Mouse (Mus musculus) lung, embryonic 16.5 days (tissue): ENCODE results near the gene Zmynd19. TPM values are rescaled to one million over a fixed set of nuclear protein-coding genes. Genes with fewer than 3 reads are reported as not detected.
"Not testable (repeated sequence)": the region's sequence is repeated elsewhere in the genome, so short reads cannot be mapped to it uniquely, and the experiment has no call there.

Source experiments
- ATAC-seq: fragments of 200-750 bp; cut with Nextera tagmentation; 2 replicates; pipeline ENCODE4 v1.8.0; 2017; ENCODE audit warnings: low read depth, mild to moderate bottlenecking, moderate library complexity
- H3K27ac ChIP-seq: fragments of 300-500 bp; sonication (generic); 2 replicates; pipeline ENCODE4 v1.5.1; 2014; ENCODE audit warnings: mild to moderate bottlenecking, control low read depth, low read length
- H3K27me3 ChIP-seq: fragments of 300-500 bp; sonication (generic); 2 replicates; pipeline ENCODE4 v1.6.1; 2014; ENCODE audit warnings: low read depth, low read length, mixed read lengths; ENCODE audit not compliant: control insufficient read depth, insufficient read depth
- H3K36me3 ChIP-seq: fragments of 300-500 bp; sonication (generic); 2 replicates; pipeline ENCODE4 v1.6.1; 2014; ENCODE audit warnings: low read length; ENCODE audit not compliant: control insufficient read depth, insufficient read depth
- H3K4me1 ChIP-seq: fragments of 300-500 bp; sonication (generic); replicated peaks from 2 replicates; pipeline ENCODE4 v1.6.1; 2014; ENCODE audit warnings: low read length, mixed read lengths; ENCODE audit not compliant: control insufficient read depth, insufficient read depth
- H3K4me2 ChIP-seq: fragments of 300-500 bp; sonication (generic); 2 replicates; pipeline ENCODE4 v1.6.1; 2014; ENCODE audit warnings: low read depth, low read length, control low read depth
- H3K4me3 ChIP-seq: fragments of 300-500 bp; sonication (generic); 2 replicates; pipeline ENCODE4 v1.5.1; 2014; ENCODE audit warnings: mild to moderate bottlenecking, low read length, control low read depth
- H3K9ac ChIP-seq: fragments of 300-500 bp; sonication (generic); 2 replicates; pipeline ENCODE4 v1.6.1; 2014; ENCODE audit warnings: low read length, control low read depth
- H3K9me3 ChIP-seq: fragments of 300-500 bp; sonication (generic); 2 replicates; pipeline ENCODE4 v1.6.1; 2016; ENCODE audit warnings: low read length; ENCODE audit not compliant: control insufficient read depth
- WGBS: fragments of 180-500 bp; shearing (Covaris S2); extraction: QIAGEN DNeasy Blood & Tissue Kit; methylation state at CpG from one replicate; pipeline ENCODE4 v1.1.7; 2014; 5-methylcytosine and 5-hydroxymethylcytosine counted together
- polyA plus RNA-seq: library from polyadenylated mRNA; unstranded; fragments of >200 nt; fragmentation: Nextera tagmentation; extraction: Ambion mirVana; gene quantifications from 2 replicates; pipeline ENCODE4 v1.2.1, GENCODE M21; 2015

Gene Zmynd19
- polyA plus RNA-seq, 1 experiment from 2014 or later, result 4.2 TPM

DNA sequence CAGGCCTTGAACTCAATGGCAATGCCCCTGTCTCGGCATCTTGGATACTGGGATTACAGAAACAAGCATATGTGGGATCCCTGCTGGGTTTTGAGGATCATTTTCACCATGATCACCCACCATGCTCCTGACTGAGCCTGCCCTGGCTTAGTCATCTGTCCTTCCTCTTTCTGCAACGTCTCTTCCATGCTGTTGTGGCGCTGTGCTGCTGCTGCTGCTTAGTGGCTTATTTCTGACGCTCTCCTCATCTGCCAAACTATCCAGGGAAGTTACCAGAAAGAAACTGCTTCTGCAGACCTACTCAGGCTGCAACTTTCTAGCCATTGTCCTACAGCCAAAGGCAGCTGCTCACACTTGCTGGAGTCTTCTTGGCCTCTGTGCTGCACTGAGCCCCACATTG, 20.8 kb downstream of the Zmynd19 start:
- Histone ChIP-seq H3K27me3 (no peaks in the 10 kb centered on the region), H3K9me3 (no peaks in the 10 kb centered on the region), H3K4me2 (no peak overlapping the region), H3K9ac (no peak overlapping the region), H3K4me1 (peaks cover 9% of the 10 kb centered on the region), H3K36me3 (peaks cover 33% of the 10 kb centered on the region), H3K4me3 (no peak overlapping the region), H3K27ac (no peak overlapping the region)
- ATAC-seq, result no peak
- 82% methylated on average over 4 of the region's 4 CpGs for WGBS

DNA sequence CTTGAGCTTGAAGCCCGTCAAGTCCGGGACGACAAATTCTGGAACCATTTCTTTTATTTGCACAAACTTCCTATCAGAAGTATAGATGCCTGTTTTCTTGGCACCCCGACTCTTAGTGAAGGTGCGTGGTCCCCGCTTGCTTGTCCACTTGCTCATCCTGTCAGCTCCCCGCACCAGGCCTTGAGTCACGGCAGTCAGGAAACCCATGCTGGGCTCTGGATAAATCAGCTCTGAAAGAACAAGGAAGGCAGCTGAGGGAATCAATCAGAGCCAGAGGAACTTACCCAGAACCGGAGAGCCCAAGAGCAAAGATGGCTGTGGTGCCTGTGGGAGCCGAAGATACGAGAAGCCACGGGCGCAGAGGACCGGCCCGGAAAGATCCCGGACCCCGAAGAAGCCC, 24.9 kb downstream of the Zmynd19 start:
- H3K9me3 ChIP-seq, ATAC-seq, H3K27me3 ChIP-seq: not testable (repeated sequence)
- Histone ChIP-seq H3K27ac (peak overlapping the region; percentile 78), H3K4me1 (peaks cover 12% of the 10 kb centered on the region), H3K4me3 (peak overlapping the region; percentile 75), H3K4me2 (peak overlapping the region; percentile 60), H3K36me3 (peaks cover 15% of the 10 kb centered on the region), H3K9ac (peak overlapping the region; percentile 72)
- WGBS, result under 1% methylated on average over 17 of the region's 17 CpGs

DNA sequence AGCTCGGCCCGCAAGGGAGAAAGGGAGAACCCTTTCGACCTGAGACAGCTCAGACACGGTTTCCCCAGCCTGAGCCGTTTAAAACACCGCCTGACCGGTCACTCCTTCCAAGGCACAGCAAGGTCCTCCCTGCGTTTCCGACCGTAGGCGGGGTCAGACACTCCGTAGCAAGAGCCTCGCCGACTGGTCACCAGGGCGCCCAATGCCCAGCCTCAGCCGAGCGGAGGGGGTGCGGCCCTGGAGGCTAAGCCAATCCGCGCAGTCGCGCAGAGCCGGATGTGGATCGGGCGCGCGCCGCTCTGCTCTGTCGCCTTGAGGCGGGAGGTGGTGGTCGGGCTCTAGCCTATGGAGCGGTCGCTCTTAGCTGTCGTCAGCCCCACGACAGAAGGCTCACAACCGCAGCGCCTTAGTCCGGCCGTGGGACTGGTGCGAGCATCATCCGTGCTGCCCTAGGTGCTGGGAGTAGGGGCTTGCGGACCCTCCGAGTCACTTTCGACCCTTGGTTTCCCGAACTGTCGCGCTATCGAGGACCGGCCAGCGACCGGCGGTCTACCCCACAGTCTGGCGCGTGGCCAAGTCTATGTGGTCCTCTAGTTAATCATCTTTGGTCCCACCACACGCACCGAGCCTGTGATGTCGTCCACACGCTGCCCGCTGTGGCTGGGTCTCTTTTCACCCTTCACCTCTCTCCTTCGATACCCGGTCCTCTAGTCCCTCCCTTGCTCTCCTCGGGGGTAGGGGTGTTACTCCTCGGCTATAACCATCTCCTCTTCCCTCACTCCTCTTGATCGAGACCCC, 25.5 kb downstream of the Zmynd19 start, which contains the start of gene Mrpl41:
TSS of gene Mrpl41 (minus strand) at position 193 of the 798 bp plus-strand sequence.
- Histone ChIP-seq H3K4me3 (peak within 1 kb of the TSS; percentile 75), H3K27ac (peak within 1 kb of the TSS; percentile 94), H3K4me2 (peak within 1 kb of the TSS; percentile 92), H3K4me1 (peaks cover 12% of the 10 kb centered on the region), H3K27me3 (no peaks in the 10 kb centered on the region), H3K9ac (peak within 1 kb of the TSS; percentile 76), H3K9me3 (no peaks in the 10 kb centered on the region), H3K36me3 (peaks cover 10% of the 10 kb centered on the region)
- ATAC-seq, result peak; percentile 99
- under 1% methylated on average over 64 of the region's 64 CpGs for WGBS

DNA sequence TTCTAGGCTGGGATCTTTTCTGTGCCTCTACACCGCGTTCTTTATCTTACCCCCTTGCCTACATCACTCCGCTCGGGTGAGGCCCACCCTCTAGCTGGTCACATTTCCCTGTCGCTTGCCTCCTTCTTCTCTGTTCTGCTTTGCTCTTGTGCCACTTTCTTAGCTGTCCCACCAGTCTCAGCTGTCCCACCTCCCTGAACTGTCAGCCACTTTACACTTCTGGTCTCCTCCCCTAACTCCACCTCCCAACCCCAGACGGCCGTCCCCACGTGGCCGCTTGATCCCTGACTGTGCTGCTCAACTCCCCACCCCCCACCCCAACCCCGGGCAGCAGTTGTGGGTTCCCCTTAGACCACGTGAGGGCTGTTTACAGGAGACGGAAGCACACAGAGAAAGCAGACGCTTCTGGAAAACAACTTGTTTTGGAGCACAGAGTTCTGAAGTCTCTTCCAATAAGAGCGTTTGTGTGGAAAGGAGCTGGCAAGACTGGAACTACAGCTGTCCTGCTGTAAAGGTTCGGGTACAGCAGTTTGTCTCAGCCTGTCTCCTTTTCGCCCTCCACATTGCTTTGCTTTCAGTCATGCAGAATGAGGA, 26.2 kb downstream of the Zmynd19 start, which contains the start of gene Pnpla7:
TSS of gene Pnpla7 (plus strand) at position 330 of the 594 bp plus-strand sequence.
- peak; percentile 85 for ATAC-seq
- WGBS, result 0% methylated on average over 16 of the region's 16 CpGs
- H3K36me3 ChIP-seq, result peaks cover 10% of the 10 kb centered on the region

DNA sequence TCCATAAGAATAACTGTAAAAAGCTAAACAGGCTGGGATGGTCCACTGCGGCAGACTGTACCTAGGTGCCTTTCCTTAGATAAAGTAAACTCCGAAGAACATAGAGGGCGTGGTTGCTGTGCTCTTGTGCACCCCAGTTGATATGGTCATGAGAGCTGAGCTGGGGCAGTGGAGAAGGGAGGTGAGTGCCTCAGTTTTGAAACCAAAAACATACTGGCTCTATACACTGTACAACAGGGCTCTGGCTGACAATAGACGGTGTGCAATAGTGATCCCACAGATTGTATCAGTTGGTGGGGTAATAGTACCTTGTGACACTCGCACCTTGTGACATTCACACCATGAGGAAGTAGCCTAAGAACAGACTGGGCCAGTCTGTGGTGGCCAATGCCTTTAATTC, 27.4 kb downstream of the Zmynd19 start:
- H3K4me2 ChIP-seq, result no peak overlapping the region
- H3K27ac ChIP-seq, result no peak overlapping the region
- 89% methylated on average over 5 of the region's 5 CpGs for WGBS
- H3K27me3 ChIP-seq, result no peaks in the 10 kb centered on the region
- H3K9ac ChIP-seq, result no peak overlapping the region
- no peak for ATAC-seq
- H3K9me3 ChIP-seq, result no peaks in the 10 kb centered on the region
- no peak overlapping the region for H3K4me3 ChIP-seq
- peaks cover 5% of the 10 kb centered on the region; the same call in 1 of the 2 replicates for H3K36me3 ChIP-seq
- H3K4me1 ChIP-seq, result peaks cover 12% of the 10 kb centered on the region

More for the DNA sequence above, 26.2 kb downstream of the Zmynd19 start, which contains the start of gene Pnpla7:
- Histone ChIP-seq H3K4me1 (peaks cover 12% of the 10 kb centered on the region), H3K27ac (peak within 1 kb of the TSS; percentile 94), H3K27me3 (no peaks in the 10 kb centered on the region), H3K9ac (peak within 1 kb of the TSS; percentile 76), H3K4me2 (peak within 1 kb of the TSS; percentile 92), H3K4me3 (peak within 1 kb of the TSS; percentile 75), H3K9me3 (no peaks in the 10 kb centered on the region)

DNA sequence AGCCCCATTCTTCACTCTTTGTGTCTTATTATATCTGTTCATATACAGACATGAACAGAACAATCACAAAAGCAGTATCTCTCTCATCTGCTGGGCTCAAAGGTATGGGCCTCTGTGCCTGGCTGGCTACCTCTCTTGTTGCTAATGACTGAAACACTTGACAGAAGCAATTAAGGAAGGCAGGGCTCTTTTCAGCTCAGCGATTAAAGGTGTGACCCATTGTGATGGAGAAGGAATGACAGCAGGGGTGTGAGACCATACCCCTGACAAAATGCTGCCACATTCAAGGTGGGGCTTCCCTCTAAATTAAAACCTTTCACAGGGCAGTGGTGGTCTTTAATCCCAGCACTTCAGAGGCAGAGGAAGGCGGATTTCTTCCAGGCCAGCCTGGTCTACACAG, 38.2 kb downstream of the Zmynd19 start:
- Histone ChIP-seq H3K4me3 (no peak overlapping the region), H3K27me3 (no peaks in the 10 kb centered on the region), H3K4me2 (no peak overlapping the region), H3K9me3 (no peaks in the 10 kb centered on the region), H3K9ac (no peak overlapping the region), H3K27ac (no peak overlapping the region), H3K4me1 (no peaks in the 10 kb centered on the region), H3K36me3 (no peaks in the 10 kb centered on the region)
- WGBS, result 57% methylated on average over 2 of the region's 2 CpGs
- ATAC-seq, result no peak

DNA sequence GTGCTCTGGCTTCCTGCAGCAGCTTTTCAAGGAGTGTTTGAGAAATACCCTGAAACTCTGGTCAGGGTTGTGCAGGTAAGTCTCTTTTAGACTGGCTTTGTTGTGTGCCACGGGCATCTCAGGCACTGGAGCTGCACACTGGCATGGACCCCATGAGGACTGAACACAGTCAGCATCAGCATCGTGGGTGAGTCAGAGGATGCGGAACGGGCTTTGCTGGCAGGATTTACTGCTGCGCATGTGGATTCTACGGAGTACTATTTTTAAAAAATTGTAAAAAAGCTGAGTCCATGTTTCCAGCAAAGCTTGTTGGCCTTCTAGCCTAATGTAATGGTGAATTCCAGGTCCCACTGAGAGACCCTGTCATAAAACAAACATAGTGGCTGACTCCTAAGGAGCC, 45.7 kb downstream of the Zmynd19 start:
- Histone ChIP-seq H3K4me3 (no peak overlapping the region), H3K4me1 (no peaks in the 10 kb centered on the region), H3K36me3 (no peaks in the 10 kb centered on the region), H3K27me3 (no peaks in the 10 kb centered on the region), H3K27ac (no peak overlapping the region), H3K9ac (no peak overlapping the region), H3K9me3 (no peaks in the 10 kb centered on the region), H3K4me2 (no peak overlapping the region)
- no peak for ATAC-seq
- WGBS, result 89% methylated on average over 6 of the region's 6 CpGs

DNA sequence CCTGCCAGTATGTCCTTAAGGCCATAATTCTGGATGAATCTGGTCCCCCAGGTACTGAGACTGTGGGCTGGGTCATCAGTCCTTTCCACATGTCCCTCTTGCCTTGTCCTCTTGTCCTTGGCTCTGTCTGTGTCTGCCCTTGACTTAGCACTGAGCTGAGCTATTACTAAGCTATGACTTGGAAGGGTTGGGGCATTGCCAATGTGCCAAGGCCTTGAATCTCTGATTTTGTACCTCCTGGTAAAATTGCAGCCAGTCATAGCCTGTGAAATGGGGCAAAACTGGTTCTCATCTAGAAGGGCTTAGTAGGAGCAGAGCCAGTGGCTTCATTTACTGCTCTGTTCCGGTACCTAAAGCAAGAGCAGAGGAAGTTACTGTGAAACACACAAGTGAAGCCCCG, 46.9 kb downstream of the Zmynd19 start:
- ATAC-seq, result no peak
- 87% methylated on average over 2 of the region's 2 CpGs for WGBS

DNA sequence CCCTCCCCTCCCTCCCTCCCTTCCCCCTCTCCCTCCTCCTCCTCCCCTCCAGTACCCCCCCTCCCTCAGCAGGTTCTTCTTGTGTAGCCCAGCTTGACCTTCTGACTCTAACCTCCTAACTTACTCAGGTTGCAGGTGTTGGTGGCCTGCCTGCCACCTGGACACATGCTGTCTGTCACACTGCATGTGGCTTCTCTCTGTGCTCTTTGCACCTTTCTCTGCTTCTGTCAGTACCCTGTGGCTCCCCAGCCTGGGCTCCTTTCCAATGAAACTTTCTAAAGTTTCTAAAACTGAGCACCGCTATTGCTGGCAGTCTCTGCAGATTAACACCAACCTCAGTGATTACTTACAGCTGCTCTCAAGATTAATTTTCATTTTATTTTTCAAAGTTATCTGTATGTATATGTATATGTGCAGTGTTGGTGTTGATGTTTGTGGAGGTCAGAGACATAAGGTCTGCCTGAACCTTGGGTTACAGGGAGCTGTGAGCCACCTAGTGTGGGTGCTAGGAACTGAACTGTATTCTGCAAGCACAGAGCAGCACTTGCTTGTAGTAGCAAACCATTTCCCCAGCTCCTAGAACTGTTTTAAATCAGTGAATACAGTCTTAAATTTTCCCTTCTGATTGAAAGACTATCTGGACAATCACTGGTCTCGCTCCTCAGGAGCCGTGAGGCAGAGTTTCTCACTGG, 51.1 kb downstream of the Zmynd19 start:
- H3K4me2 ChIP-seq, result no peak overlapping the region
- H3K27ac ChIP-seq, result no peak overlapping the region
- H3K4me1 ChIP-seq, result no peaks in the 10 kb centered on the region
- WGBS, result 63% methylated on average over 3 of the region's 3 CpGs
- ATAC-seq, result peak; percentile 52; the same call in 1 of the 2 replicates
- no peak overlapping the region for H3K4me3 ChIP-seq
- no peak overlapping the region for H3K9ac ChIP-seq
- H3K36me3 ChIP-seq, result no peaks in the 10 kb centered on the region
- H3K9me3 ChIP-seq, result no peaks in the 10 kb centered on the region
- H3K27me3 ChIP-seq, result no peaks in the 10 kb centered on the region

More for the DNA sequence above, 46.9 kb downstream of the Zmynd19 start:
- H3K27me3 ChIP-seq, result no peaks in the 10 kb centered on the region
- no peak overlapping the region for H3K4me3 ChIP-seq
- no peaks in the 10 kb centered on the region for H3K4me1 ChIP-seq
- no peak overlapping the region for H3K4me2 ChIP-seq
- no peak overlapping the region for H3K9ac ChIP-seq
- H3K27ac ChIP-seq, result no peak overlapping the region
- H3K9me3 ChIP-seq, result no peaks in the 10 kb centered on the region
- no peaks in the 10 kb centered on the region for H3K36me3 ChIP-seq
